Mouse (Mus musculus) MEL (cell line): ENCODE measurements at regions not wholly inside any gene's neighbourhood (a gene's known extent, or its start where the extent isn't known, plus 50 kb on each side); places are given as distances from the start of the nearest gene placed in this dataset.

ENCODE experiments used
- DNase-seq: peaks from one replicate; pipeline ENCODE4 v3.0.0; 2011; ENCODE audit warnings: low read depth, low spot score
- H3K27ac ChIP-seq: 2 replicates; pipeline ENCODE4 v1.5.1; 2012; ENCODE audit warnings: low read depth, mild to moderate bottlenecking, control low read depth, low read length, moderate library complexity; ENCODE audit not compliant: control insufficient read depth
- H3K27me3 ChIP-seq, 2 experiments: fragments of 150-350 bp in 1 of 2; sonication (generic) in 1 of 2; 2 replicates each; pipeline ENCODE4 v1.6.1; 2012; ENCODE audit warnings: low read length in 2 of 2, mild to moderate bottlenecking in 2 of 2, improper control_type of control experiment in 1 of 2, moderate library complexity in 1 of 2; ENCODE audit not compliant: insufficient read depth in 2 of 2, control insufficient read depth in 1 of 2
- H3K36me3 ChIP-seq, 2 experiments: 2 replicates each; pipeline ENCODE4 v1.6.1; 2012 to 2014; ENCODE audit warnings: low read length in 2 of 2, improper control_type of control experiment in 1 of 2, inconsistent platforms in 1 of 2, mild to moderate bottlenecking in 1 of 2; ENCODE audit not compliant: insufficient read depth in 2 of 2, control insufficient read depth in 1 of 2
- H3K4me1 ChIP-seq, 2 experiments: fragments of 150-350 bp in 1 of 2; sonication (generic) in 1 of 2; 2 replicates each; pipeline ENCODE4 v1.6.1; 2012; ENCODE audit warnings: low read length in 2 of 2, improper control_type of control experiment in 1 of 2, mild to moderate bottlenecking in 1 of 2; ENCODE audit not compliant: insufficient read depth in 2 of 2, control insufficient read depth in 1 of 2
- H3K4me3 ChIP-seq, 2 experiments: fragments of 150-350 bp in 1 of 2; sonication (generic) in 1 of 2; 2 replicates each; pipeline ENCODE4 v1.5.1; 2012; ENCODE audit warnings: low read depth in 2 of 2, low read length in 2 of 2, mild to moderate bottlenecking in 2 of 2, moderate library complexity in 2 of 2, control low read depth in 1 of 2, improper control_type of control experiment in 1 of 2; ENCODE audit not compliant: control insufficient read depth in 1 of 2, insufficient read depth in 1 of 2
- H3K79me2 ChIP-seq: 2 replicates; pipeline ENCODE4 v1.6.1; 2012; ENCODE audit warnings: mild to moderate bottlenecking, low read length, moderate library complexity; ENCODE audit not compliant: control insufficient read depth, poor library complexity, insufficient read depth
- H3K9ac ChIP-seq: 2 replicates; pipeline ENCODE4 v1.6.1; 2012; ENCODE audit warnings: low read depth, mild to moderate bottlenecking, control low read depth, low read length, moderate library complexity; ENCODE audit not compliant: control insufficient read depth, poor library complexity, severe bottlenecking
- H3K9me3 ChIP-seq: fragments of 150-350 bp; sonication (generic); replicated peaks from 2 replicates; pipeline ENCODE4 v1.6.1; 2012; ENCODE audit warnings: mild to moderate bottlenecking, low read length, improper control_type of control experiment, moderate library complexity; ENCODE audit not compliant: insufficient read depth
- BHLHE40 ChIP-seq: IDR thresholded peaks from 2 replicates; pipeline ENCODE4 v1.6.1; 2012; ENCODE audit warnings: low read depth, mild to moderate bottlenecking, inconsistent platforms, low read length, improper control_type of control experiment, borderline replicate concordance
- CHD1 ChIP-seq: IDR thresholded peaks from 2 replicates; pipeline ENCODE4 v1.6.1; 2012; ENCODE audit warnings: low read depth, mild to moderate bottlenecking, inconsistent platforms, low read length, improper control_type of control experiment
- CHD2 ChIP-seq: IDR thresholded peaks from 2 replicates; pipeline ENCODE4 v1.6.1; 2011; ENCODE audit warnings: low read length, improper control_type of control experiment
- CTCF ChIP-seq, 3 experiments: IDR thresholded peaks in 2 of 3; conservative IDR thresholded peaks in 1 of 3; 2 replicates each; pipeline ENCODE4 v1.5.1; 2011 to 2012; ENCODE audit warnings: low read length in 3 of 3, low read depth in 2 of 3, mild to moderate bottlenecking in 2 of 3, improper control_type of control experiment in 1 of 3, inconsistent platforms in 1 of 3, mixed read lengths in 1 of 3, moderate library complexity in 1 of 3; ENCODE audit not compliant: control insufficient read depth in 1 of 3, insufficient read depth in 1 of 3, poor library complexity in 1 of 3, severe bottlenecking in 1 of 3
- E2F4 ChIP-seq: IDR thresholded peaks from 2 replicates; pipeline ENCODE4 v1.6.1; 2011; ENCODE audit warnings: low read depth, low read length, improper control_type of control experiment, borderline replicate concordance
- EP300 ChIP-seq, 2 experiments: IDR thresholded peaks; 2 replicates each; pipeline ENCODE4 v1.6.1; 2011; ENCODE audit warnings: improper control_type of control experiment in 2 of 2, low read length in 2 of 2, low read depth in 1 of 2, mild to moderate bottlenecking in 1 of 2
- ETS1 ChIP-seq: IDR thresholded peaks from 2 replicates; pipeline ENCODE4 v1.6.1; 2012; ENCODE audit warnings: low read depth, mild to moderate bottlenecking, inconsistent platforms, low read length, improper control_type of control experiment, moderate library complexity
- GABPA ChIP-seq: IDR thresholded peaks from 2 replicates; pipeline ENCODE4 v1.6.1; 2012; ENCODE audit warnings: low read depth, mild to moderate bottlenecking, inconsistent platforms, low read length, improper control_type of control experiment, moderate library complexity
- GATA1 ChIP-seq: IDR thresholded peaks from 2 replicates; pipeline ENCODE4 v1.6.1; 2011; ENCODE audit warnings: low read depth, low read length, improper control_type of control experiment
- HCFC1 ChIP-seq: IDR thresholded peaks from 2 replicates; pipeline ENCODE4 v1.6.1; 2012; ENCODE audit warnings: low read depth, mild to moderate bottlenecking, inconsistent platforms, low read length, improper control_type of control experiment, moderate library complexity
- JUND ChIP-seq: IDR thresholded peaks from 2 replicates; pipeline ENCODE4 v1.6.1; 2011; ENCODE audit warnings: low read depth, mild to moderate bottlenecking, improper control_type of control experiment, low read length
- MAX ChIP-seq: IDR thresholded peaks from 2 replicates; pipeline ENCODE4 v1.6.1; 2011; ENCODE audit warnings: low read length, improper control_type of control experiment
- MXI1 ChIP-seq: IDR thresholded peaks from 2 replicates; pipeline ENCODE4 v1.6.1; 2011; ENCODE audit warnings: mild to moderate bottlenecking, low read depth, low read length, improper control_type of control experiment
- MYB ChIP-seq: IDR thresholded peaks from 2 replicates; pipeline ENCODE4 v1.6.1; 2011; ENCODE audit warnings: mild to moderate bottlenecking, low read depth, low read length, improper control_type of control experiment
- MYC ChIP-seq: IDR thresholded peaks from 2 replicates; pipeline ENCODE4 v1.6.1; 2011; ENCODE audit warnings: low read depth, mild to moderate bottlenecking, low read length, improper control_type of control experiment, moderate library complexity
- NELFE ChIP-seq: IDR thresholded peaks from 2 replicates; pipeline ENCODE4 v1.6.1; 2011; ENCODE audit warnings: low read depth, low read length, improper control_type of control experiment
- POLR2AphosphoS2 ChIP-seq: IDR thresholded peaks from 2 replicates; pipeline ENCODE4 v1.6.1; 2011; ENCODE audit warnings: low read length, improper control_type of control experiment
- POLR2AphosphoS5 ChIP-seq: IDR thresholded peaks from 2 replicates; pipeline ENCODE4 v1.6.1; 2012; ENCODE audit warnings: low read depth, borderline replicate concordance, mild to moderate bottlenecking, inconsistent platforms, low read length, moderate library complexity, mixed read lengths
- RCOR1 ChIP-seq: IDR thresholded peaks from 2 replicates; pipeline ENCODE4 v1.6.1; 2012; ENCODE audit warnings: low read depth, mild to moderate bottlenecking, inconsistent platforms, low read length, improper control_type of control experiment
- SMC3 ChIP-seq: IDR thresholded peaks from 2 replicates; pipeline ENCODE4 v1.6.1; 2011; ENCODE audit warnings: low read depth, low read length, improper control_type of control experiment
- TBP ChIP-seq: IDR thresholded peaks from 2 replicates; pipeline ENCODE4 v1.8.0; 2011; ENCODE audit warnings: low read depth, low read length, improper control_type of control experiment
- USF2 ChIP-seq, 2 experiments: IDR thresholded peaks; 2 replicates each; pipeline ENCODE4 v1.6.1; 2011 to 2012; ENCODE audit warnings: improper control_type of control experiment in 2 of 2, low read length in 2 of 2, borderline replicate concordance in 1 of 2, inconsistent platforms in 1 of 2, low read depth in 1 of 2, mild to moderate bottlenecking in 1 of 2; ENCODE audit not compliant: insufficient read depth in 1 of 2
- ZC3H11A ChIP-seq: IDR thresholded peaks from 2 replicates; pipeline ENCODE4 v1.6.1; 2012; ENCODE audit warnings: low read depth, mild to moderate bottlenecking, inconsistent platforms, low read length, improper control_type of control experiment
- ZKSCAN1 ChIP-seq: IDR thresholded peaks from 2 replicates; pipeline ENCODE4 v1.6.1; 2012; ENCODE audit warnings: low read depth, mild to moderate bottlenecking, inconsistent platforms, low read length, improper control_type of control experiment, moderate library complexity
- ZMIZ1 ChIP-seq: IDR thresholded peaks from 2 replicates; pipeline ENCODE4 v1.6.1; 2012; ENCODE audit warnings: low read depth, mild to moderate bottlenecking, inconsistent platforms, low read length, improper control_type of control experiment, moderate library complexity

- Histone ChIP-seq H3K9ac (no peak overlapping the region), H3K4me1 (peaks cover under 1 to 2% of the 10 kb centered on the region in 2 experiments; a peak in 3 of 4 replicates), H3K79me2 (no peaks in the 10 kb centered on the region), H3K36me3 (no peaks in the 10 kb centered on the region; a peak in 1 of 4 replicates), H3K4me3 (no peak overlapping the region), H3K27ac (no peak overlapping the region), H3K27me3 (no peaks in the 10 kb centered on the region), H3K9me3 (no peaks in the 10 kb centered on the region)
- no peak for TF ChIP-seq HCFC1
- no peak for TF ChIP-seq JUND
- no peak for TF ChIP-seq RCOR1
- no peak for DNase-seq
Observed at GRCm38 (mm10) chr14:36624134-36624533, 344.4 kb downstream of the Ccser2 start.

- Histone ChIP-seq H3K9ac (no peak overlapping the region), H3K79me2 (no peaks in the 10 kb centered on the region), H3K27me3 (no peaks in the 10 kb centered on the region), H3K4me3 (no peak overlapping the region), H3K27ac (no peak overlapping the region), H3K9me3 (no peaks in the 10 kb centered on the region), H3K36me3 (peaks cover 0 to 1% of the 10 kb centered on the region in 2 experiments; a peak in 1 of 4 replicates), H3K4me1 (peaks cover 6 to 7% of the 10 kb centered on the region in 2 experiments; a peak in 3 of 4 replicates)
- TF ChIP-seq E2F4 (no peak), POLR2AphosphoS2 (no peak), ZC3H11A (no peak), EP300 (IDR thresholded peaks at IDR 0.05; ENCODE audit: low read depth in 1 of 2, low read length in 2 of 2) (no peak), MYB (no peak), GATA1 (no peak), TBP (no peak), USF2 (IDR thresholded peaks at IDR 0.05; ENCODE audit: borderline replicate concordance in 1 of 2, insufficient read depth in 1 of 2, low read depth in 1 of 2, low read length in 2 of 2) (no peak), MXI1 (no peak)
- DNase-seq: no peak
Observed at GRCm38 (mm10) chr14:36623036-36623435, 345.5 kb downstream of the Ccser2 start.

- Histone ChIP-seq H3K4me3 (0 out of 4 replicates have a peak overlapping the region, but pooled peaks of 1 of the 2 experiments have one; percentile 15), H3K36me3 (peaks cover 0 to 3% of the 10 kb centered on the region in 2 experiments; a peak in 1 of 4 replicates), H3K9me3 (no peaks in the 10 kb centered on the region), H3K9ac (no peak overlapping the region), H3K27ac (peak overlapping the region; percentile 77), H3K4me1 (peaks cover 7 to 8% of the 10 kb centered on the region in 2 experiments), H3K27me3 (no peaks in the 10 kb centered on the region), H3K79me2 (no peaks in the 10 kb centered on the region)
- DNase-seq: peak; percentile 75
- TF ChIP-seq CHD2 (no peak; the same call in 1 of the 2 replicates), CTCF (IDR thresholded peaks at IDR 0.05 in 2 of 3, conservative IDR thresholded peaks at IDR 0.05 in 1 of 3; ENCODE audit: control insufficient read depth in 1 of 3, insufficient read depth in 1 of 3, low read depth in 2 of 3, low read length in 3 of 3, poor library complexity in 1 of 3, severe bottlenecking in 1 of 3) (no peak), POLR2AphosphoS2 (no peak), ZMIZ1 (no peak), EP300 (IDR thresholded peaks at IDR 0.05; ENCODE audit: low read depth in 1 of 2, low read length in 2 of 2) (peak; percentile 88 to 94), POLR2AphosphoS5 (no peak), CHD1 (no peak), ZKSCAN1 (no peak), SMC3 (no peak), E2F4 (no peak), MAX (no peak), GABPA (no peak), MYB (peak; percentile 6; the same call in 1 of the 2 replicates), NELFE (no peak), ETS1 (peak; percentile 80), BHLHE40 (peak; percentile 16; the same call in 1 of the 2 replicates), MYC (no peak)
Observed at GRCm38 (mm10) chr14:36618459-36619085, 350.0 kb downstream of the Ccser2 start.
